Mouse (Mus musculus): ENCODE data around the gene Mat2a. TPM values are rescaled to one million over a fixed set of nuclear protein-coding genes. Genes with fewer than 3 reads are reported as not detected.

Mat2a gene
- polyA plus RNA-seq, 1 experiment from 2014 or later: 320 TPM

- Histone ChIP-seq H3K9ac (ENCODE audit: low read depth, low read length) (no peak overlapping the region), H3K4me2 (ENCODE audit: low read length) (no peak overlapping the region), H3K9me3 (replicated peaks; ENCODE audit: low read length) (no peaks in the 10 kb centered on the region), H3K27ac (no peak overlapping the region), H3K27me3 (ENCODE audit: insufficient read depth, low read length) (no peaks in the 10 kb centered on the region), H3K4me3 (replicated peaks; ENCODE audit: low read depth, low read length) (no peak overlapping the region), H3K4me1 (replicated peaks; ENCODE audit: insufficient read depth, low read length) (peaks cover 15% of the 10 kb centered on the region; the same call in 1 of the 2 replicates), H3K36me3 (ENCODE audit: insufficient read depth, low read length) (peaks cover 7% of the 10 kb centered on the region)
- 92% methylated on average over 7 of the region's 7 CpGs for WGBS
- ATAC-seq (replicated peaks; ENCODE audit: low FRiP score, low read depth) (no peak), DNase-seq (ENCODE audit: low spot score) (no peak)
- no peak for TF ChIP-seq CTCF (IDR thresholded peaks at IDR 0.05; ENCODE audit: low read depth)
Observed at GRCm38 (mm10) chr6:72383952-72384351, 55.4 kb downstream of the Mat2a start.

- 83% methylated on average over 6 of the region's 6 CpGs for WGBS
- Histone ChIP-seq H3K36me3 (ENCODE audit: insufficient read depth, low read length) (peaks cover 7% of the 10 kb centered on the region), H3K4me2 (ENCODE audit: low read length) (no peak overlapping the region), H3K27me3 (ENCODE audit: insufficient read depth, low read length) (no peaks in the 10 kb centered on the region), H3K9me3 (replicated peaks; ENCODE audit: low read length) (no peaks in the 10 kb centered on the region), H3K9ac (ENCODE audit: low read depth, low read length) (no peak overlapping the region), H3K27ac (no peak overlapping the region), H3K4me1 (replicated peaks; ENCODE audit: insufficient read depth, low read length) (peaks cover 9% of the 10 kb centered on the region; the same call in 1 of the 2 replicates), H3K4me3 (replicated peaks; ENCODE audit: low read depth, low read length) (no peak overlapping the region)
- no peak for TF ChIP-seq CTCF (IDR thresholded peaks at IDR 0.05; ENCODE audit: low read depth)
- DNase-seq (ENCODE audit: low spot score) (no peak), ATAC-seq (replicated peaks; ENCODE audit: low FRiP score, low read depth) (no peak)
Observed at GRCm38 (mm10) chr6:72383142-72383820, 56.1 kb downstream of the Mat2a start.

Other genes starting within 250 kb of the Mat2a start
- gene Atoh8, start 204.0 kb downstream of the Mat2a start, polyA plus RNA-seq (2015; fragmentation: Nextera tagmentation; extraction: Ambion mirVana): 18.0 and 20.8 TPM in 2 replicates
- not detected in 2 replicates for gene Sftpb, start 134.9 kb downstream of the Mat2a start, polyA plus RNA-seq (2015; fragmentation: Nextera tagmentation; extraction: Ambion mirVana)
- gene Usp39, start 94.4 kb downstream of the Mat2a start, polyA plus RNA-seq (2015; fragmentation: Nextera tagmentation; extraction: Ambion mirVana): 35.6 and 37.2 TPM in 2 replicates
- 21.8 and 24.4 TPM in 2 replicates for gene 0610030E20Rik, start 92.2 kb downstream of the Mat2a start, polyA plus RNA-seq (2015; fragmentation: Nextera tagmentation; extraction: Ambion mirVana)
- gene Tmem150a, start 84.1 kb downstream of the Mat2a start, polyA plus RNA-seq (2015; fragmentation: Nextera tagmentation; extraction: Ambion mirVana): 50.5 and 50.6 TPM in 2 replicates
- 150 and 164 TPM in 2 replicates for gene Rnf181, start 72.6 kb downstream of the Mat2a start, polyA plus RNA-seq (2015; fragmentation: Nextera tagmentation; extraction: Ambion mirVana)
- gene Vamp5, start 59.1 kb downstream of the Mat2a start, polyA plus RNA-seq (2015; fragmentation: Nextera tagmentation; extraction: Ambion mirVana): 45.6 and 50.1 TPM in 2 replicates
- gene Vamp8, start 48.9 kb downstream of the Mat2a start, polyA plus RNA-seq (2015; fragmentation: Nextera tagmentation; extraction: Ambion mirVana): 228 and 241 TPM in 2 replicates
- gene Ggcx, start 25.2 kb downstream of the Mat2a start, polyA plus RNA-seq (2015; fragmentation: Nextera tagmentation; extraction: Ambion mirVana): 19.1 and 21.7 TPM in 2 replicates
- 0.10 TPM in 1 of 2 replicates, not detected in the other for gene Sh2d6, start 82.1 kb upstream of the Mat2a start, polyA plus RNA-seq (2015; fragmentation: Nextera tagmentation; extraction: Ambion mirVana)
- 129 and 131 TPM in 2 replicates for gene Capg, start 104.8 kb upstream of the Mat2a start, polyA plus RNA-seq (2015; fragmentation: Nextera tagmentation; extraction: Ambion mirVana)
- gene Elmod3, start 158.9 kb upstream of the Mat2a start, polyA plus RNA-seq (2015; fragmentation: Nextera tagmentation; extraction: Ambion mirVana): 16.2 and 18.1 TPM in 2 replicates
- 41.0 and 45.3 TPM in 2 replicates for gene Retsat, start 158.9 kb upstream of the Mat2a start, polyA plus RNA-seq (2015; fragmentation: Nextera tagmentation; extraction: Ambion mirVana)
- 42.3 and 44.2 TPM in 2 replicates for gene Tgoln1, start 177.4 kb upstream of the Mat2a start, polyA plus RNA-seq (2015; fragmentation: Nextera tagmentation; extraction: Ambion mirVana)

Data from kidney, postnatal 0 days (tissue).